In the genomic region with DNA sequence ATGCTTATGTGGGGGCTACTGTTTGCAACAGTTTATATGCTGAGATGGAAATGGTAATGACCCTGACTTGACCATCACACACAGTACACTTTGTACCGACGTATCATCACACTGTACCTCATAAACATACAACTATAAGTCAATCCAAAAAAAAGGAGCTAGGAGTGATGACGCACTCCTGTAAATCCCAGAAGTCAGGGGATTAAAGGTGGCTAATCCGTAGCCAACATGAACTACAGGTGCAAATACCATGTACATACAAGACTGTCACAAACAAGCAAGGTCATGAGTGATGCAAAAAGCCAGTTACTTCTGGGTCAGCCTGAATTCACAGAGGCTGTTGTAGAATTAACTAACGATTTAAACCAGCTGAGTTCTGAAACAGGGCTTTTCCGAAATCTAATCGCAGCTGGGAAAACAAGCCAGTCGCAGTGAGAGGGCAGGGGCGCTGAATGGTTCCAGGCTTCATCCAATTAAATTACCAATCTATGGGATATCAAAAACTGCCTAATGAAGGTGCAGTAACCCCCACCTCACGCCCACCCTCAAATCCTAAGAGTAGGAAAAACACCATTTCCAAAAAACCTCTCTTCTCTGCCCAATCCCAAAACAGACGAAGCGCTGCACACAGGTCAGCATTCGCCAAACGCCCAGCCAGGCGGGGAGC, we compare ENCODE assay signal across 8 mouse cellular contexts. TPM values are rescaled to one million over a fixed set of nuclear protein-coding genes. Genes with fewer than 3 reads are reported as not detected.
A peak's percentile ranks its signal among the peaks of the same experiment; 100 is the strongest.
DNase-seq lines count a peak whose midpoint lies in the region; ATAC-seq and TF ChIP-seq lines count a peak whose summit lies in the region.

No protein-coding gene starts in this region.

- peaks cover 5% of the 10 kb centered on the region; the same call in 1 of the 2 replicates for H3K4me1 ChIP-seq in kidney, embryonic 16.5 days (ENCODE audit: insufficient read depth, low read length)
- H3K4me1 ChIP-seq in bone marrow macrophage, adult 2 months (ENCODE audit: control insufficient read depth, insufficient read depth, low read length), result peaks cover 5% of the 10 kb centered on the region
- 0 out of 2 replicates have a peak, but pooled peaks cover 2% of the 10 kb centered on the region for H3K4me1 ChIP-seq in forebrain, embryonic 14.5 days (ENCODE audit: control insufficient read depth, insufficient read depth, low read length)
- peaks cover 4% of the 10 kb centered on the region; the same call in 1 of the 2 replicates for H3K4me1 ChIP-seq in liver, embryonic 16.5 days (ENCODE audit: control insufficient read depth, low read depth, low read length)

- peak overlapping the region; percentile 80 for H3K4me3 ChIP-seq in kidney, embryonic 16.5 days (ENCODE audit: low read length)
- peak overlapping the region; percentile 70 for H3K4me3 ChIP-seq in bone marrow macrophage, adult 2 months (ENCODE audit: insufficient read depth, low read length)
- H3K4me3 ChIP-seq in forebrain, embryonic 14.5 days (ENCODE audit: low read depth, low read length), result peak overlapping the region; percentile 70
- H3K4me3 ChIP-seq in liver, embryonic 16.5 days (ENCODE audit: low read depth, low read length), result peak overlapping the region; percentile 77

- H3K4me2 ChIP-seq in kidney, embryonic 16.5 days (replicated peaks; ENCODE audit: low read depth, low read length), result peak overlapping the region; percentile 75
- H3K4me2 ChIP-seq in forebrain, embryonic 14.5 days (ENCODE audit: low read length), result peak overlapping the region; percentile 75
- H3K4me2 ChIP-seq in liver, embryonic 16.5 days (ENCODE audit: low read depth, low read length), result peak overlapping the region; percentile 93

- H3K9ac ChIP-seq in kidney, embryonic 16.5 days (replicated peaks; ENCODE audit: low read length), result peak overlapping the region; percentile 79
- H3K9ac ChIP-seq in forebrain, embryonic 14.5 days (ENCODE audit: low read length), result peak overlapping the region; percentile 82
- H3K9ac ChIP-seq in liver, embryonic 16.5 days (ENCODE audit: low read depth, low read length), result peak overlapping the region; percentile 75

- TF ChIP-seq POLR2A in bone marrow macrophage, adult 2 months (IDR thresholded peaks at IDR 0.05; ENCODE audit: borderline replicate concordance, low read depth, low read length), result no peak

- H3K36me3 ChIP-seq in kidney, embryonic 16.5 days (ENCODE audit: insufficient read depth, low read length), result no peaks in the 10 kb centered on the region
- H3K36me3 ChIP-seq in forebrain, embryonic 14.5 days (ENCODE audit: control insufficient read depth, insufficient read depth, low read length), result no peaks in the 10 kb centered on the region
- H3K36me3 ChIP-seq in liver, embryonic 16.5 days (ENCODE audit: control insufficient read depth, insufficient read depth), result no peaks in the 10 kb centered on the region

- no peaks in the 10 kb centered on the region for H3K9me3 ChIP-seq in kidney, embryonic 16.5 days (ENCODE audit: low read length)
- no peaks in the 10 kb centered on the region for H3K9me3 ChIP-seq in forebrain, embryonic 14.5 days (replicated peaks; ENCODE audit: control insufficient read depth, low read length)
- H3K9me3 ChIP-seq in liver, embryonic 16.5 days (replicated peaks; ENCODE audit: control insufficient read depth, low read length), result no peaks in the 10 kb centered on the region

- H3K27ac ChIP-seq in kidney, embryonic 16.5 days (ENCODE audit: low read length), result peak overlapping the region; percentile 89
- peak overlapping the region; percentile 34 for H3K27ac ChIP-seq in bone marrow macrophage, adult 2 months (ENCODE audit: insufficient read depth, low read depth, low read length)
- H3K27ac ChIP-seq in forebrain, embryonic 14.5 days (ENCODE audit: low read depth, low read length), result peak overlapping the region; percentile 79
- peak overlapping the region; percentile 53 for H3K27ac ChIP-seq in liver, embryonic 16.5 days (ENCODE audit: low read length)

- DNase-seq in kidney, postnatal 14 days, result no peak
- DNase-seq in forebrain, embryonic 14.5 days (ENCODE audit: low spot score), result no peak
- no peak for DNase-seq in layer of hippocampus, adult 8-10 months (ENCODE audit: low spot score in 2 of 2)
- no peak for DNase-seq in layer of hippocampus, adult 11-12 months (ENCODE audit: low spot score)
- no peak for DNase-seq in B cell, adult 2 months

- no peak for ATAC-seq in kidney, embryonic 16.5 days (ENCODE audit: low FRiP score, low TSS enrichment)
- ATAC-seq in forebrain, embryonic 14.5 days, result no peak; the same call in 1 of the 2 replicates
- ATAC-seq in liver, embryonic 16.5 days (ENCODE audit: low read depth), result no peak

- TF ChIP-seq CTCF in bone marrow macrophage, adult 2 months (IDR thresholded peaks at IDR 0.05; ENCODE audit: low read depth, low read length), result no peak

- no peaks in the 10 kb centered on the region for H3K27me3 ChIP-seq in kidney, embryonic 16.5 days (ENCODE audit: insufficient read depth, low read length)
- H3K27me3 ChIP-seq in forebrain, embryonic 14.5 days (replicated peaks; ENCODE audit: control insufficient read depth, insufficient read depth, low read length), result no peaks in the 10 kb centered on the region
- no peaks in the 10 kb centered on the region for H3K27me3 ChIP-seq in liver, embryonic 16.5 days (ENCODE audit: control insufficient read depth, insufficient read depth, low read depth, low read length)

- 10% methylated on average over 15 of the region's 15 CpGs for WGBS in kidney, embryonic 16.5 days
- WGBS in forebrain, embryonic 14.5 days, result 9% methylated on average over 15 of the region's 15 CpGs
- 18% methylated on average over 15 of the region's 15 CpGs for WGBS in liver, embryonic 16.5 days (ENCODE audit: insufficient replicate concordance)

RNA-seq across cellular contexts. Expression of a gene that starts 0.6 kb away (rescaled TPM):
- polyA plus RNA-seq in kidney, embryonic 16.5 days (2015; fragmentation: Nextera tagmentation; extraction: Ambion mirVana), result 16.4 and 20.3 TPM in 2 replicates
- 5.7 and 5.9 TPM in 2 replicates for polyA plus RNA-seq in bone marrow macrophage, adult 2 months (2012; ENCODE audit: insufficient read depth, insufficient read length, missing spikeins)
- 45.5 and 48.4 TPM in 2 replicates for polyA plus RNA-seq in forebrain, embryonic 14.5 days (2014; fragmentation: Nextera tagmentation; extraction: Ambion mirVana)
- polyA plus RNA-seq in liver, embryonic 16.5 days (2015; fragmentation: Nextera tagmentation; extraction: Ambion mirVana), result 1.4 and 1.5 TPM in 2 replicates
- total RNA-seq in layer of hippocampus, adult 8-10 months (2022), result 10 to 100 TPM; 35.8 to 49.9 (median 43.4) TPM

Comparison
In these comparisons a context has a peak if more than half of its experiments do, and no peak if none do; other contexts are left out.
1. H3K27ac ChIP-seq: peak in every context shown above with its lines; median percentile 89 in kidney, embryonic 16.5 days; 79 in forebrain, embryonic 14.5 days; 53 in liver, embryonic 16.5 days; 34 in bone marrow macrophage, adult 2 months.